Mouse (Mus musculus): ENCODE data around the gene Rcor3.
A peak's percentile ranks its signal among the peaks of the same experiment; 100 is the strongest.

Gene Rcor3

GRCm38 (mm10) chr1:192094451-192095170, 43.3 kb downstream of the Rcor3 start:
- DNase-seq (ENCODE audit: low read depth, low spot score): peak; percentile 38

DNA sequence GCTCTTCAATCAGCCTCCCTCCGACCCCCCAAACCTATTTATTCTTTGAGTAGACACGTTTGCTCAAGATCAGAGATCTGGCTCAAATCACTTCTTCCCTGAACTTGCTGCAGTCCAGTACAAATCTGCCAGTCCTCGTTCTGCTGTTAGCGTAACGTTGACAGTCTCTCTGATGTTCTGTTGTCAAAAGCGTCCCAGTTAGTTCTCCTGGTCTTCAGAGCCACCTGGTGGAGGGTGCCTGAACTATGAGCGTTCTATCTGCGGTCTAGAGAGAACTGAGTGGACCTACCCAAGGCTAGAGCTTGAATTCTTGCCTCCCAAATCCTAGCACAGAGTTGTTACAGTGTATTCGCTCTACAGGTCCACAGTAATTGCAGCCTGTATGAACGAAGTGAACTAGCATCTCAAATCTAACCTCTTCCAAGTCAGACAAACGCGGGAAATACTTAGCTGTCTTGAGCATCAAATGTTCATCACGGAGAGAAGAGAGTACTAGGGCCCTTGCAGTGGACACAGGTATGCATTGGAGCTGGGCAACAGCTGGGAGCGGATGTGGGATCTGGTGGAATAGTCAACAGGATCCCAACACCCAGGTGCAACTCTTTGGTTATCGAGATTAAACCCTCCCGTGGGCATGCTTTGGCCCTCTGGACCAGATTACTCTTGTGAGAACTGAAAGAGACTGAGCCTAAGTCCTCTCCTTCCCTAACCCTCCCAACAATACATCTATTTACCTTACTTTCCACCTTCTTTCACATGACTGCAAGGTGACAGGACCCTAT, 44.8 kb downstream of the Rcor3 start:
- peak; percentile 74 for DNase-seq (ENCODE audit: low read depth, low spot score)

DNA sequence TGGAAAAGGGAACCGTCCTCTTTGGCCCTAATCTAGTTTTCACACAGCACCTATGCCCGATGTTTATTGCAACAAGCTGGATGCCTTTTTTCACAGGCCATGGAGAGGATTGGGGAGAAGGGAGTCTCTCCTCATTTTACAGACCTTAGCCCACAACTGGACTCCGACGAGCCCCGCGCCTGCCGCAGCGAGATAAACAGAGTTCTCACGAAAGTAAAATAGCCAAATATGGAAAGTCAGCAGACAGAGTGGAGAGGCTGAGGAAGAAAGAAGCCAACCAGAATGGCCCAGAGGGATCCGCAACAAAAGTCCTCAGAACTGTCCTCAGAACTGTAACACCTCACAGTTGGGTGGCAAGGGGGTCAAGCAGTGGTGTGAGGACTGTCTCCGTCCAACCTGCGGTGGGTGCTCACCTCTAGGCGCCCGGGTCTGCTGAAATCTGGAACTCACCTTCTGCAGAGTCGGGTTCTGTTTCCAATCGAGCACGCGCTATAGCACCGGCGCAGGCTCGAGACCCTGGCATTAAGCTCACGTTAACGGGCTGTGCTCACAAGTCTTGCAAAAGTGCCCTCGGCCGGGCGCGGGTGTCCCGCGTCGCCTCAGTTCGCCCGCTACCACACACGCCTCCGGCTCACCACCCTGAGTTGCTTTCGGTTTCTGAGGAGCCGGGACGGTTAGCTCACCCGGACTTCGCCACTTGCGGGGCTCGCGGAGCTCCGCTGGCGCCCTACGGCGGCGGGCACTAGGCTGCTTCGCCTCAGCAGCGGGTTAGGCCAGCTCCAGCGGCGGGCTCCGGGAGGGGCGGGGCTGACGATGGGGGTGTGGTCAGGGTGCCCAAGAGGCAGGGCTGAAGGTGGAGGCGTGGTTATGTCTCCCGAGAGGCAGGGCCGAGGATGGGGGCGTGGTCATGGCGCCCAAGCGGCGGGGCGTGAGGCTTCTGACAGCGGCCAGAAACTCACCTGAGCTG, 45.8 kb downstream of the Rcor3 start, which contains the start of gene Traf5:
Gene Traf5, minus strand, starts transcription at position 754 of the 967 bp plus-strand sequence.
- peak; percentile 93 for DNase-seq (ENCODE audit: low read depth, low spot score)

DNA sequence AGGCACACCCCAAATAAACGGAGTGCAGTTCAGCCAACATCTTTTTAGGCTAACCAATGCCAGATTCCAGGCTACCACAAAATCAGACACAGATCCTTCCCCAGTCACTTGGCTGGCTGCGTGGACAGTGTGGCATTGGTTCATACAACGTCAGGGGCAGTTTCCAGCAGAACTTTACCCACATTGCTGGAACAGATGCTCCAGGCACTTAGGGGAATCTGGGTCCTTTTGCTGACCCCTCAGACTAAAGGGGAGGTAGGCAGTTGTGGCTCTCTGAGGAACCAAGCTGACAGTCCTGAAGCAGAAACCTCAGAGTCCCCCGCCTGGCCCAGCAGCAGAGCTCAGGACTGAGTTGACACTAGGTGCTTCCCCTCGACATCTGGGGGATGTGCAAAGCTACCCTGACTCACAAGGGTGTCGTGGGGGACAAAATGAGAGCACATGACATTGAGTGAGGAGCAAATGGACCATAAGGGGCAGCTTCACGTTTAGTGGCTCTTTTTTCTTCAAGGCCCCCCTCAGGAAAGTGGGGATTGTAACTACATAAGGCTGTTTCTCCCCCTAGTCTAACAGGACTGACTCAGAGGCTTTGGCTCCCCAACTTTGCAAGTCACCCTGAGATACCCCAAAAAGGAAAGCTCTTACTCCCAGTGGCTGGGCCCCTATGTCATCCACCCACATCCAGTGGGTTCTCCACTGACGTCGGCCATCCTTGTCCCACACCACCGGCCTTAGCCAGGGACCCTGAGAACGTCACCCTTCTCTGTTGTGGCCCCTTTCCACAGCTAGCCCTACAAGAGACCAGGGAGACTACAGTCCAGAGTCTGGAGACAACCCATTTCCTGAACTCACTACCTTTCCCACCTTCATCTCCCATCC, 46.9 kb downstream of the Rcor3 start:
- no peak for DNase-seq (ENCODE audit: low read depth, low spot score)

- DNase-seq (ENCODE audit: low read depth, low spot score): peak; percentile 36
Measured at GRCm38 (mm10) chr1:192090281-192090680, 47.6 kb downstream of the Rcor3 start.

DNA sequence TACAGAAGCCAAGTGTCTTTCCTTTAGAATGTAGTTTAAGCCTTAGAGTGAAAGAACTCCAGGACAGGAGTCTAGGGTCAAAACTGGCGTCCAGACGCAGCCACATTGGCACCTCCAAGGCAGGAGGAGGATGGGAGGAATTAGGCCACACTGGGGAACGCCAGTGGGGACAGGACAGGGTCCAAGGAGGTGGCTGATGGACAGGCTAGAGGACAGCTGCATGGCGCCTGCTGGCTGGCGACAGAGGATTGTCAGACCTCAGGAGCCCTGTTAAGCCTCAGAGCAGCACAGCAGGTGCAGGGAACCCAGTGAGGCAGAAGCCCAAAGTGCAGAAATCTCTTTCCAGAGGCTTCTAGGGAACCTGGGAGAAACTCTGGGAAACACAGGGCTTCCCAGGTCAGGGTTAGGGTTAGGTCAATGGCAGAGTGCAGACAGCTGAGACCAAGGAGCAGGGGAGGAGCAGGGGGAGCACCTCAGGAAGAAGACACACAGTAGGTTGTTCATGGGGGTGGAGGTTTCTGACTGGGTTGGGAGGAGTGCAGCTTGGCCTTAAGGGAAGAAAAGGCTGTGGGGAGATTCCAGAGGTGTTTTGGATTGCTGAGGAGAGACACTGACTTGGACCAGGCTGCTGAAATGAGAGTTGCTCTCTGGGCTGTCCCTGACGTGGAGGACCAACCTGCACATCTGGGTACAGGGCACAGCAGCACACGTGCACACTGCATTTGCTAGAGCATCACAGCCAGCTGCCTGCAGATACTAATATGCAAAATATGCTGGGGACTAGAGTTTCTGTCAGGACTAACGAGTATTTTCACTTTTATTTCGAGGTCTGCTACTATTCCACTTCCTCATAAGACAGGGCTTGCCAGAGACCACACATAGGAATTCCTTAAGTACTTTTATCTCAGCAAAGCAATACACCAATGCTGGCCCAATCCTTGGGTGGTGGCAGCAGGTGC, 48.4 kb downstream of the Rcor3 start:
- no peak for DNase-seq (ENCODE audit: low read depth, low spot score)

DNA sequence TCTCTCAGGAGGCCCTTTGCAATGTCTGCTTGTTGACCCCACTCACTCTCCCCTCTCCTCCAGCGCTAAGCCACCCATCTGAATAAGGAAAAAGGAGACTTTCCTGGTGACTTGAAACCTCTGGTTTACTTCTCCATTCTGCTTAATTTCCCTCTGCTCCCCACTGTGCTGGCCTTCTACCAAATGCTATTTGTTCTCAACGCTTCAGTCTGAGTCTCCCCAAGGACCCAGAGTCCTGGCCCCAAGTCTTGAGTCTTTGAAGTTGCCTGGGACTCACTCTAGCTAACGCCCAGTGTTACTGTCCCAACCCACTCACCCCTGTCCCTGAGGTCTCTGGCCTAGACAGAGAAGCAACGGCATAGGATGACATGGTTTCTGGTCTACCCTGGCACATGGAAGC, 49.9 kb downstream of the Rcor3 start:
- DNase-seq (ENCODE audit: low read depth, low spot score): peak; percentile 45

GRCm38 (mm10) chr1:192087098-192087497, 50.8 kb downstream of the Rcor3 start:
- DNase-seq (ENCODE audit: low read depth, low spot score): no peak

DNA sequence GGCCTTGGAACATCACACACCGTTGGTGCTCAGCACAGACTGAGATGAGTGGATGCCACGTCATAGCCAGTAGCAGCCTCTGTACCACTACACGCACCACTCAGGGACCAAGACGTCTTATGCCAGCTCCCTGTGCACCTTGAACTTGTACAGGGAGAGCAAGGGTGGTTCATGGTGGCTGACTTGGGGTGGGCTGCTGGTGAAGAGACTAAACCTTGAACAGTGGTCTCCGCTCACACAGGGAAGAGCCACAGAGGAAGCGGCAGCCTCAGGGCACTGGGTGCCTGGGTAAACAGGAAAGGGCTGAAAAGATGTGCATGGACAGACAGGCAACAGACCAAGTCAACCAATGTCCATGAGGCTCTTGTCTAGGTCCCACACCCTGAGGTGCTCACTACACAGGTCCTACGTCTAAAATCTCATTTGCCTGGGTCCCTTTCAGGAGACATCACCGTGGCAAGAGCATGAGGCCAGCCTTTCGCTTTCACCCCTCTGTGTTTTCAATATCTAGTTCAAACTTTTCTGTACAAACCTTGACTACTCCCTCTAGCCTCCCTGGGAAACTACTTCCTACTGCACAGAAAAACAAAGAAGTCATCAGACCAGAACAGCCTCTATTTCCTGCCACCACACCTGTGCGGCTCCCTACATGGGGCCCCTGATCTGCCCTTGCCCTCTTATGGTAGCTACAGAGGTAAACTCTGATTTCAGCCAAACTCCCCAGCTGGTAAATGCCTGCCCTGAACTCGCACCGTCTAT, 51.4 kb downstream of the Rcor3 start:
- DNase-seq (ENCODE audit: low read depth, low spot score): no peak

DNA sequence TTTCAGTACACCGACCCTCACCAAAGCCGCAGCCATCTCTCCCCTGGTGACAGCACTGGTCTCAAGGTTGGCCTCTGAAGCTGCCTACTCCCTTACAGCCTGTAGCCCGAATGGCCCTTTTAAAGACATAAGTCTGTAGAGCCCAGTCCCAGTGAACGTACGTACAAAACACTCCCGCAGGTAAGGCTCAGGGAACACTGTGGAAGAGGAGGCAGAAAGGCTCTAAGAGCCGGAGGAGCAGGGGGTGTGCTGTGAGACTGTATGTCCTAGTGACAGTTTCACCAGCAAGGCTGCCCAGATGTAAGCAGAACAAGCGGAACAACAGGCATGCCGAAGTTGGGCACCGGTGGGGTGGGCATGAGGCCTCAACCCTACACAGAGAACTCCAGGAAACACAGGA, 52.6 kb downstream of the Rcor3 start:
- DNase-seq (ENCODE audit: low read depth, low spot score): no peak

GRCm38 (mm10) chr1:192082646-192083045, 55.2 kb downstream of the Rcor3 start:
- DNase-seq (ENCODE audit: low read depth, low spot score): no peak

DNA sequence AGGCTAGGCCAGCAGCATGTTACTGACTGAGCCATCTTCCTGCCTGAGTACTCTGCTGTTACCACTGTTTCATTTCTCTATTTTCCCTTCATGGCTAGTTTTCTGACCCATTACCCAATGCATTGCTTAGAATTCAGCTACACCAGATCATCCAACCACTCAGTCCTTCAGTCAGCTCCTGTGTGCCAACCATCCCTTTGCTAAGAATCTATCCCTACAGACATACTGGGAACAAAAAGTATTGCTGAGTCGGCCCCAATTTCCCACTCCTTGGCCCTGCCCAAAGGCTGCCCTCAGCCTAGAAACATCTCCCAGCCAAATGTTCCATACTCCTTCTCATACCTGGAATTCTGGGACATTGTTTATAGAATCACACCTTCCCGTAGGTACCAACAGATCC, 56.7 kb downstream of the Rcor3 start:
- no peak for DNase-seq (ENCODE audit: low read depth, low spot score)

GRCm38 (mm10) chr1:192079121-192079520, 58.7 kb downstream of the Rcor3 start:
- no peak for DNase-seq (ENCODE audit: low read depth, low spot score)

- peak; percentile 53 for DNase-seq (ENCODE audit: low read depth, low spot score)
Measured at GRCm38 (mm10) chr1:192078406-192078805, 59.5 kb downstream of the Rcor3 start.

- DNase-seq (ENCODE audit: low read depth, low spot score): peak; percentile 44
Measured at GRCm38 (mm10) chr1:192076796-192077535, 60.9 kb downstream of the Rcor3 start.

GRCm38 (mm10) chr1:192076101-192076500, 61.8 kb downstream of the Rcor3 start:
- no peak for DNase-seq (ENCODE audit: low read depth, low spot score)

- no peak for DNase-seq (ENCODE audit: low read depth, low spot score)
Measured at GRCm38 (mm10) chr1:192074824-192075223, 63.0 kb downstream of the Rcor3 start.

DNA sequence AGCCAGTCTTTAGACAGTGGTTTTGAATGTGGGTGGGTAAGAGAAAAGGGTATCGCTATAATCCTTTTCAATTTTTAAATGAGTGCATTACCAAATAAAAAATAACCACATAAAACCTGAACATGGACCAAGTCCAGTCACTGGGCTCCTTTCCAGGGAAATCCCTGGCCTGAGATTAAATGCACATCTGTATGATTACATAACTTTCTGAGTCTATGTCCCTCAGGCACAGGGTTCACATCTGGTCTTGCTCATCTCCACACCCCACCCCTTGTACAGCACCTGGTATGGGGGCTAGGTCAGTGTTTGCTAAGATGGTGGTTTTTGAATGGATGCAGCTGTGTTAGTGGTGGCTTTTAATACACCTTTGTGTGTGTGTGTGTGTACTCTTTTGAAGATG, 65.4 kb downstream of the Rcor3 start:
- peak; percentile 68 for DNase-seq (ENCODE audit: low read depth, low spot score)
